26 mouse cellular contexts compared by ENCODE assay signal in the genomic region with DNA sequence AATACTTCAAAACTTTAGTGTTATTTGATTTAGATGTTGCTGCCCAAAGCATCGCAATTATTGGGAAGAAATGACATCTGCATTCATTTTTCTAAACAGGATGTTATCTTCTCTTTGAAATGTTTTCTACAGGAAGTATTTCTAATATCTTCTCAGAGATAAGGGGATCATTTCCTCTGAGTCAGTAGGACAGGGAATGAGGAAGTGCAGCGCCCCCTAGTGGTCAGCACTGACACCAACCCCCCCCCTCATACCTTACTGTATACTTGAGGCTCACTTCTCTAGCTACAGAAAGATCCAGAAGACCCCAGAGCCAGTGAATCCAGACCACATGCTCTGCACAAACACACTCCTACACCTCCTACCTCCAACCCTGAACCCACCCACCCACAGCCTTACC.
DNase-seq lines count a peak whose midpoint lies in the region; ATAC-seq and TF ChIP-seq lines count a peak whose summit lies in the region.
"Had no signal": no experiment of that assay in that cellular context is flagged by ENCODE, and none has a peak within 500 bp of the region (broad histone marks: within the 10 kb centered on the region; RNA-seq: fewer than 3 reads in every experiment).

No protein-coding gene starts in this region.

- no peak overlapping the region for H3K27ac ChIP-seq in forebrain, embryonic 11.5 days (ENCODE audit: low read depth, low read length)
- H3K27ac ChIP-seq in forebrain, embryonic 15.5 days (replicated peaks) = no peak overlapping the region
- no peak overlapping the region for H3K27ac ChIP-seq in liver, adult 2 months (replicated peaks; ENCODE audit: insufficient read depth, low read depth, low read length)
- no peak overlapping the region for H3K27ac ChIP-seq in ES-Bruce4 (ENCODE audit: insufficient read depth, low read length)
- H3K27ac ChIP-seq: heart, embryonic 13.5 days; hindbrain, embryonic 12.5 days; limb, embryonic 10.5 days; liver, embryonic 13.5 days; lung, embryonic 15.5 days; midbrain, embryonic 13.5 days; neural tube, embryonic 12.5 days had no signal

- no peaks in the 10 kb centered on the region for H3K79me2 ChIP-seq in liver, adult 2 months (ENCODE audit: control insufficient read depth, insufficient read depth, low read length)

- no peak for TF ChIP-seq POLR2A in liver, adult 2 months (IDR thresholded peaks at IDR 0.05; ENCODE audit: extremely low read depth, insufficient read depth, low read length)
- TF ChIP-seq POLR2A in ES-Bruce4 (IDR thresholded peaks at IDR 0.05; ENCODE audit: insufficient read depth, low read length) = no peak

- no peaks in the 10 kb centered on the region for H3K9me3 ChIP-seq in forebrain, embryonic 11.5 days (ENCODE audit: control insufficient read depth, low read length)
- H3K9me3 ChIP-seq in forebrain, embryonic 15.5 days = no peaks in the 10 kb centered on the region
- H3K9me3 ChIP-seq in ES-Bruce4 (replicated peaks; ENCODE audit: control insufficient read depth, insufficient read depth, low read length, poor library complexity, severe bottlenecking) = no peaks in the 10 kb centered on the region; the same call in 1 of the 2 replicates
- H3K9me3 ChIP-seq: hindbrain, embryonic 12.5 days; limb, embryonic 10.5 days; liver, embryonic 13.5 days; lung, embryonic 15.5 days; midbrain, embryonic 13.5 days; neural tube, embryonic 12.5 days had no signal

- H3K4me2 ChIP-seq in forebrain, embryonic 11.5 days (ENCODE audit: low read depth, low read length, severe bottlenecking) = no peak overlapping the region
- no peak overlapping the region for H3K4me2 ChIP-seq in forebrain, embryonic 15.5 days (replicated peaks)
- H3K4me2 ChIP-seq: heart, embryonic 13.5 days; hindbrain, embryonic 12.5 days; liver, embryonic 13.5 days; lung, embryonic 15.5 days; midbrain, embryonic 13.5 days; neural tube, embryonic 12.5 days had no signal

- no peak overlapping the region for H3K4me3 ChIP-seq in forebrain, embryonic 11.5 days (ENCODE audit: low read depth, low read length)
- H3K4me3 ChIP-seq in forebrain, embryonic 15.5 days = no peak overlapping the region
- H3K4me3 ChIP-seq in liver, adult 2 months (ENCODE audit: insufficient read depth, low read depth, low read length) = no peak overlapping the region
- H3K4me3 ChIP-seq in ES-Bruce4 (ENCODE audit: low read depth, low read length) = no peak overlapping the region
- H3K4me3 ChIP-seq: heart, embryonic 13.5 days; hindbrain, embryonic 12.5 days; limb, embryonic 10.5 days; liver, embryonic 13.5 days; lung, embryonic 15.5 days; megakaryocyte, embryonic 14.5 days; midbrain, embryonic 13.5 days; neural tube, embryonic 12.5 days had no signal

- TF ChIP-seq EP300 in ES-Bruce4 (IDR thresholded peaks at IDR 0.05; ENCODE audit: insufficient read depth, low read depth, low read length) = no peak

- peak; percentile 50 for DNase-seq in forebrain, embryonic 11.5 days (ENCODE audit: low spot score)
- no peak for DNase-seq in liver, adult 2 months (ENCODE audit: extremely low read depth, low read depth, low spot score)
- no peak for DNase-seq in liver
- peak; percentile 23 for DNase-seq in ZHBTc4 (ENCODE audit: low read depth, low spot score)
- no peak for DNase-seq in layer of hippocampus, adult 11-12 months (ENCODE audit: low spot score)
- DNase-seq: cerebellum, adult 9-10 months; gastrocnemius, postnatal 14 days; heart, adult 18-20 months; heart, postnatal 14 days; kidney, adult 2 months; kidney, postnatal 10 days; liver, embryonic 13.5 days; lung, postnatal 36 days; right cerebral cortex, postnatal 25 days; spleen, adult 18-20 months; thymus, postnatal 25 days had no signal

- no peak for ATAC-seq in forebrain, embryonic 11.5 days (replicated peaks; ENCODE audit: low FRiP score)
- ATAC-seq in forebrain, embryonic 15.5 days (replicated peaks) = no peak
- ATAC-seq: forebrain, embryonic 14.5 days; midbrain, embryonic 13.5 days had no signal

- 64% methylated on average over 2 of the region's 2 CpGs for WGBS in forebrain, embryonic 11.5 days
- WGBS in forebrain, embryonic 15.5 days = 64% methylated on average over 2 of the region's 2 CpGs
- WGBS in liver, adult 2 months = 51% methylated on average over 2 of the region's 2 CpGs

- peak; percentile 12; the same call in 1 of the 2 replicates for TF ChIP-seq CTCF in liver, adult 2 months (IDR thresholded peaks at IDR 0.05; ENCODE audit: low read depth, low read length)
- peak; percentile 49 for TF ChIP-seq CTCF in ES-Bruce4 (IDR thresholded peaks at IDR 0.05; ENCODE audit: low read depth, low read length)

- H3K36me3 ChIP-seq in forebrain, embryonic 11.5 days (ENCODE audit: control insufficient read depth, insufficient read depth, low read length) = no peaks in the 10 kb centered on the region
- H3K36me3 ChIP-seq in forebrain, embryonic 15.5 days = no peaks in the 10 kb centered on the region
- no peaks in the 10 kb centered on the region for H3K36me3 ChIP-seq in liver, adult 2 months (ENCODE audit: control insufficient read depth, insufficient read depth, low read length)
- no peaks in the 10 kb centered on the region for H3K36me3 ChIP-seq in ES-Bruce4 (ENCODE audit: control insufficient read depth, insufficient read depth, low read length, poor library complexity, severe bottlenecking)
- H3K36me3 ChIP-seq: heart, embryonic 13.5 days; hindbrain, embryonic 12.5 days; limb, embryonic 10.5 days; liver, embryonic 13.5 days; lung, embryonic 15.5 days; midbrain, embryonic 13.5 days; neural tube, embryonic 12.5 days had no signal

- no peak overlapping the region for H3K9ac ChIP-seq in forebrain, embryonic 11.5 days (ENCODE audit: low read length)
- no peak overlapping the region for H3K9ac ChIP-seq in forebrain, embryonic 15.5 days (replicated peaks)
- H3K9ac ChIP-seq in liver, adult 2 months (ENCODE audit: low read depth, low read length) = no peak overlapping the region
- no peak overlapping the region for H3K9ac ChIP-seq in ES-Bruce4 (ENCODE audit: low read depth, poor library complexity, severe bottlenecking)
- H3K9ac ChIP-seq: heart, embryonic 13.5 days; hindbrain, embryonic 12.5 days; liver, embryonic 13.5 days; lung, embryonic 15.5 days; midbrain, embryonic 13.5 days; neural tube, embryonic 12.5 days had no signal

- H3K4me1 ChIP-seq in forebrain, embryonic 11.5 days (replicated peaks; ENCODE audit: control insufficient read depth, insufficient read depth, low read length) = no peaks in the 10 kb centered on the region
- H3K4me1 ChIP-seq in forebrain, embryonic 15.5 days = no peaks in the 10 kb centered on the region
- H3K4me1 ChIP-seq in liver, adult 2 months (ENCODE audit: control insufficient read depth, insufficient read depth, low read length) = no peaks in the 10 kb centered on the region
- H3K4me1 ChIP-seq in ES-Bruce4 (ENCODE audit: control insufficient read depth, insufficient read depth, low read length) = no peaks in the 10 kb centered on the region
- H3K4me1 ChIP-seq: heart, embryonic 13.5 days; hindbrain, embryonic 12.5 days; limb, embryonic 10.5 days; liver, embryonic 13.5 days; lung, embryonic 15.5 days; megakaryocyte, embryonic 14.5 days; midbrain, embryonic 13.5 days; neural tube, embryonic 12.5 days had no signal

- H3K27me3 ChIP-seq in forebrain, embryonic 11.5 days (ENCODE audit: control insufficient read depth, insufficient read depth, low read length) = no peaks in the 10 kb centered on the region
- H3K27me3 ChIP-seq in forebrain, embryonic 15.5 days = no peaks in the 10 kb centered on the region; the same call in 1 of the 2 replicates
- peaks cover 3% of the 10 kb centered on the region; the same call in 1 of the 2 replicates for H3K27me3 ChIP-seq in liver, adult 2 months (ENCODE audit: control insufficient read depth, insufficient read depth, low read length)
- H3K27me3 ChIP-seq in ES-Bruce4 (ENCODE audit: control insufficient read depth, insufficient read depth, low read length, poor library complexity, severe bottlenecking) = no peaks in the 10 kb centered on the region
- H3K27me3 ChIP-seq: heart, embryonic 13.5 days; hindbrain, embryonic 12.5 days; liver, embryonic 13.5 days; lung, embryonic 15.5 days; megakaryocyte, embryonic 14.5 days; midbrain, embryonic 13.5 days; neural tube, embryonic 12.5 days had no signal

Comparison
In these comparisons a context has a peak if more than half of its experiments do, and no peak if none do; other contexts are left out.
1. DNase-seq: peak in forebrain, embryonic 11.5 days (single experiment) and ZHBTc4 (single experiment); none in liver, adult 2 months (single experiment), liver (single experiment) and layer of hippocampus, adult 11-12 months (single experiment).